Mouse (Mus musculus) ovary, postnatal 14 days (tissue): ENCODE results near the gene Tmem200a.

Experiments used
- DNase-seq: peaks from one replicate; pipeline ENCODE4 v3.0.0; 2022; ENCODE audit warnings: low spot score

Gene Tmem200a

GRCm38 (mm10) chr10:25884512-25884911 is 194.3 kb downstream of the Tmem200a start:
- DNase-seq: no peak

DNA sequence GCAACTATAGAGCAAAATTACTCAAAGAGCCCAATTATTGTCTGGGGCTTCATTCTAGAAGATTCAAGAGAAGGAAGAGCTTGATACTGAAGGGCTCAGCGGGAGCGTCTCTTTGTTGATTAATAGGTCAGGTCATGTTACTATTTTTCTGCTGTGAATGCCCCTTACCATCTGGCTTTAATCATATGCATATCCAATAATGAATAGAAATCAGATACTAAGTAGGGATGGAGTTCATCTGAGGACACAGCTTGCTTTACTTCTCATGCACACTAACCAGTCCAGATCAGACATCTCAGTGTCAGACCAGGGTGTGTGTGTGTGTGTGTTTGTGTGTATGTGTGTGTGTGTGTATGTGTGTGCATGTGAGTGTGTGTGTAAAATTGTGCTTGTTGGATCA is 201.1 kb downstream of the Tmem200a start:
- no peak for DNase-seq

DNA sequence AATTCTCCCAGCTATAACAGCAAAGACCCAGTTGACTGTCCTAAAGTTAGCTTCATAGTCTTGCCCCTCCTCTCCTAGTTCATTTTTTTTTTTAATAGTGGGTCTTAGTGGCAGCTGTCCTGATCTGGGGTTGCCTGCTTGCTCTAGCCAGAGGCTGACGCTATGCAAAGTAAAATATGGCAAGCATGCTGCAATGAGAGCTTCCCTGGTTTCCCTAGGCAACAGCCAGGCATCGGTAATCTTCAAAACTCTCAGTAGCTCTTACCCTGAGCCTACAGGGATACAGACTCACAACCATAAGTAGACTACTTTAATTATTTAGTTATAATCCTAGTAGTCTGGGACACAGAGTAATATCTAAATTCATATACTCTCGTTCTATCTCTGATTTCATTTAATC is 202.0 kb downstream of the Tmem200a start:
- no peak for DNase-seq

DNA sequence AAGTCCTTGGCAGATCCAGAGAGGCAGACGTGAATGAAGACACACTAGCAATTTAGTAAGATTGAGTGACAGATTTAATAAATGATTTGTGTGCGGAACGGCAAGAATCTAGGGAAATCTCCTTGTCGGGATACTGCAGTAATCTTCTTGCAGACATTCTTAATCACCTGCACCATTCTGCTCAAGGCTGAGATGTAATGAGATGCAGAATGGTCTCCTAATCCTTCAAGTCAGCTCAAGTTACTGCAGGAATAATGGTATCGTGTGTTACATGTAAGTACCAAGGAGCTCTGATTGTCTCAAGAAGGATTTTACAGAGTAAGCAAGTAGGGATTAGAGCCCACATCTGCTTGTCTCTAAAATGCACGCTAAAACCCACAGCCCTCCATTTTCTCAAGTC is 210.1 kb downstream of the Tmem200a start:
- no peak for DNase-seq
